Mouse (Mus musculus) kidney, adult 2 months (tissue): ENCODE measurements at regions not wholly inside any gene's neighbourhood (a gene's known extent, or its start where the extent isn't known, plus 50 kb on each side); places are given as distances from the start of the nearest gene placed in this dataset.

Experiments used
- CTCF ChIP-seq: fragments of 200-500 bp; conservative IDR thresholded peaks from 2 replicates; pipeline ENCODE4 v1.5.1; 2011; ENCODE audit warnings: low read depth, mild to moderate bottlenecking, control low read depth, low read length, moderate library complexity, mixed read lengths; ENCODE audit not compliant: insufficient read depth, insufficient read length
- POLR2A ChIP-seq: fragments of 200-500 bp; IDR thresholded peaks from one replicate; pipeline ENCODE4 v1.6.1; 2011; ENCODE audit warnings: low read depth, low read length, control low read depth

GRCm38 (mm10) chr7:119250381-119250780 lies 66.0 kb upstream of the Gpr139 start:
- TF ChIP-seq POLR2A, result no peak
- TF ChIP-seq CTCF, result no peak
